ENCODE assay signal across 13 mouse cellular contexts in the genomic region with DNA sequence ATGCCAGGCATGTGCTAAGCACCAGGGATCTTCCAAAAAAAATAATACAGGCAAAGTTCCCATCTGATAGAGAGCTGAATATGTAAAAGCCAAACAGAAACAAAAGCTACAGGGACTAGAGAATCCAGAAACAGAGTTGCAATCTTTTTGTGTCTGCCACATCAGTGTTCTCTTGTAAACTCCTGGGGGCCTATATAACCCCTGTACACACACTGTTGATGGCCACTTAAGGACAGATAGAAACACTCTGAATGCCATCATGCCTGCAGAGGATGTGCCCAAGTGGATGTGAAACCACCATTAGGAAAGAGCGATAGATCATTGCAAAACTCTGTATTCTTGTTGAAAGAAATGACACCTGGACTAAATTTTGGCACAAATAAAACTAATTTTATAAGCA.
"Had no signal": no experiment of that assay in that cellular context is flagged by ENCODE, and none has a peak within 500 bp of the region (broad histone marks: within the 10 kb centered on the region; RNA-seq: fewer than 3 reads in every experiment).

No protein-coding gene starts in this region.

- H3K27me3 ChIP-seq: midbrain, embryonic 15.5 days; neural tube, embryonic 12.5 days; stomach, embryonic 15.5 days had no signal

- ATAC-seq: midbrain, embryonic 15.5 days had no signal

- DNase-seq: lung, adult 18-20 months; lung, embryonic 14.5 days; lung, postnatal 10 days; lung, postnatal 4 days; right cerebral cortex, postnatal 14 days; thymus, adult 2 months; thymus, postnatal 36 days had no signal

- H3K4me1 ChIP-seq: midbrain, embryonic 15.5 days; neural tube, embryonic 12.5 days; stomach, embryonic 15.5 days had no signal

- H3K4me3 ChIP-seq: midbrain, embryonic 15.5 days; neural tube, embryonic 12.5 days; stomach, embryonic 15.5 days had no signal

- H3K27ac ChIP-seq: liver, embryonic 14.5 days; midbrain, embryonic 15.5 days; neural tube, embryonic 12.5 days; stomach, embryonic 15.5 days; stomach, postnatal 0 days had no signal

- H3K4me2 ChIP-seq: lung, embryonic 14.5 days; midbrain, embryonic 11.5 days; midbrain, embryonic 15.5 days; neural tube, embryonic 12.5 days; stomach, embryonic 15.5 days had no signal

- H3K9ac ChIP-seq: liver, embryonic 14.5 days; lung, embryonic 14.5 days; midbrain, embryonic 15.5 days; neural tube, embryonic 12.5 days; stomach, embryonic 15.5 days had no signal

- H3K36me3 ChIP-seq: midbrain, embryonic 15.5 days; neural tube, embryonic 12.5 days; stomach, embryonic 15.5 days had no signal

- H3K9me3 ChIP-seq: midbrain, embryonic 15.5 days; neural tube, embryonic 12.5 days; stomach, embryonic 15.5 days had no signal
